8 mouse cellular contexts compared by ENCODE assay signal in the genomic region with DNA sequence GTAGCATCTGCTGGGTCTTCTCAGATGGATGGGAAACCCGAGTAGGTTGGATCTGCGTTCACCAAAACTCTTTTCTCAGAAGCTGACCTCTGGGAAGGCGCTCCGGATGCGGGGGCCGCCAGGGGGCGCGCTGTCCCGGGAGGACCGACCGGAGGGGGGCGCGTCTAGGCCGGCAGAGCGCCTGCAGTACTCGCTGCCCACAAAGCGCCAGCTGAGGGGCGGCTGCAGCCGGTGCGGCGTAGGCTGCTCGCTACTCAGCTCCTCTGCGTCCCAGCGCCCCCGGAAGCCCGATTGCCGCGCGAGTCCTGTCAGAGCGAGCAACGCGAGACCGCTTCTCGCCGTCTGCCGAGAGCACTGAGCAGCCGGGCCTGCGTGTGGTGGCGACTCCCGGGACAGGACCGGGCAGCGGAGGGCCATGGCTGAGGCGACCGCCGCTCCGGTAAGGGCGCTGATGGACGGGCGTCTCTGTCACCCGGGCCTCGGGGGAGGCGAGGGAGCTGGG. TPM values are rescaled to one million over a fixed set of nuclear protein-coding genes. Genes with fewer than 3 reads are reported as not detected.
DNase-seq lines count a peak whose midpoint lies in the region; ATAC-seq and TF ChIP-seq lines count a peak whose summit lies in the region.

TSS of gene Zfp398 (plus strand) at position 180 of the 502 bp plus-strand sequence.

- peak within 1 kb of the TSS; percentile 66 for H3K4me2 ChIP-seq in embryonic facial prominence, embryonic 14.5 days (ENCODE audit: low read depth, low read length)
- H3K4me2 ChIP-seq in limb, embryonic 13.5 days (replicated peaks): peak within 1 kb of the TSS; percentile 78
- H3K4me2 ChIP-seq in midbrain, embryonic 15.5 days: peak within 1 kb of the TSS; percentile 52

- no peaks in the 10 kb centered on the region for H3K9me3 ChIP-seq in embryonic facial prominence, embryonic 14.5 days (ENCODE audit: control insufficient read depth, low read length)
- H3K9me3 ChIP-seq in limb, embryonic 13.5 days: no peaks in the 10 kb centered on the region
- H3K9me3 ChIP-seq in midbrain, embryonic 15.5 days: no peaks in the 10 kb centered on the region

- H3K9ac ChIP-seq in embryonic facial prominence, embryonic 14.5 days (ENCODE audit: low read depth, low read length): peak within 1 kb of the TSS; percentile 90
- H3K9ac ChIP-seq in limb, embryonic 13.5 days: peak within 1 kb of the TSS; percentile 96
- peak within 1 kb of the TSS; percentile 92 for H3K9ac ChIP-seq in midbrain, embryonic 15.5 days

- H3K4me1 ChIP-seq in bone marrow, adult 2 months (ENCODE audit: control insufficient read depth, insufficient read depth, low read length): no peaks in the 10 kb centered on the region; the same call in 1 of the 2 replicates
- 0 out of 2 replicates have a peak, but pooled peaks cover 3% of the 10 kb centered on the region for H3K4me1 ChIP-seq in embryonic facial prominence, embryonic 14.5 days (ENCODE audit: control insufficient read depth, insufficient read depth, low read length)
- peaks cover 15% of the 10 kb centered on the region; the same call in 1 of the 2 replicates for H3K4me1 ChIP-seq in limb, embryonic 13.5 days
- H3K4me1 ChIP-seq in midbrain, embryonic 15.5 days: peaks cover 12% of the 10 kb centered on the region

- no peaks in the 10 kb centered on the region for H3K27me3 ChIP-seq in embryonic facial prominence, embryonic 14.5 days (replicated peaks; ENCODE audit: control insufficient read depth, insufficient read depth, low read length)
- H3K27me3 ChIP-seq in limb, embryonic 13.5 days: no peaks in the 10 kb centered on the region
- no peaks in the 10 kb centered on the region for H3K27me3 ChIP-seq in midbrain, embryonic 15.5 days (replicated peaks)

- TF ChIP-seq CTCF in bone marrow, adult 2 months (IDR thresholded peaks at IDR 0.05; ENCODE audit: control insufficient read depth, insufficient read depth, low read length): peak; percentile 85

- peak; percentile 97 for ATAC-seq in embryonic facial prominence, embryonic 14.5 days (ENCODE audit: low read depth)
- ATAC-seq in limb, embryonic 13.5 days (ENCODE audit: low FRiP score, low read depth): peak; percentile 96
- peak; percentile 95 for ATAC-seq in midbrain, embryonic 15.5 days (replicated peaks)

- WGBS in bone marrow, adult 2 months: under 1% methylated on average over 52 of the region's 52 CpGs
- WGBS in embryonic facial prominence, embryonic 14.5 days: under 1% methylated on average over 36 of the region's 52 CpGs
- WGBS in limb, embryonic 13.5 days: under 1% methylated on average over 52 of the region's 52 CpGs
- WGBS in midbrain, embryonic 15.5 days: under 1% methylated on average over 51 of the region's 52 CpGs

- peak within 1 kb of the TSS; percentile 95 for H3K4me3 ChIP-seq in bone marrow, adult 2 months (replicated peaks; ENCODE audit: control insufficient read depth, low read depth, low read length)
- H3K4me3 ChIP-seq in embryonic facial prominence, embryonic 14.5 days (ENCODE audit: low read depth, low read length): peak within 1 kb of the TSS; percentile 88
- peak within 1 kb of the TSS; percentile 97 for H3K4me3 ChIP-seq in limb, embryonic 13.5 days
- peak within 1 kb of the TSS; percentile 98 for H3K4me3 ChIP-seq in midbrain, embryonic 15.5 days

- TF ChIP-seq POLR2A in bone marrow, adult 2 months (IDR thresholded peaks at IDR 0.05; ENCODE audit: borderline replicate concordance, control insufficient read depth, low read depth, low read length): peak; percentile 64; the same call in 1 of the 2 replicates

- DNase-seq in A20 (ENCODE audit: low read depth, low spot score): peak; percentile 95
- DNase-seq in embryonic facial prominence, embryonic 14.5 days (ENCODE audit: low spot score): peak; percentile 97
- DNase-seq in heart, adult 8-10 months (ENCODE audit: low spot score): peak; percentile 92
- DNase-seq in kidney, adult 9 months: peak; percentile 96
- DNase-seq in spleen, adult 18-20 months: peak; percentile 91 to 98

- H3K36me3 ChIP-seq in embryonic facial prominence, embryonic 14.5 days (ENCODE audit: control insufficient read depth, insufficient read depth, low read length): 0 out of 2 replicates have a peak, but pooled peaks cover 5% of the 10 kb centered on the region
- H3K36me3 ChIP-seq in limb, embryonic 13.5 days: peaks cover 7% of the 10 kb centered on the region
- H3K36me3 ChIP-seq in midbrain, embryonic 15.5 days (replicated peaks): no peaks in the 10 kb centered on the region

- H3K27ac ChIP-seq in bone marrow, adult 2 months (ENCODE audit: control insufficient read depth, insufficient read depth, low read depth, low read length, poor library complexity): peak within 1 kb of the TSS; percentile 96
- H3K27ac ChIP-seq in embryonic facial prominence, embryonic 14.5 days (replicated peaks; ENCODE audit: low read depth, low read length): peak within 1 kb of the TSS; percentile 91
- peak within 1 kb of the TSS; percentile 92 for H3K27ac ChIP-seq in limb, embryonic 13.5 days
- H3K27ac ChIP-seq in midbrain, embryonic 15.5 days: peak within 1 kb of the TSS; percentile 98

RNA-seq across cellular contexts. Expression of gene Zfp398, which starts in this region (rescaled TPM):
- polyA plus RNA-seq in bone marrow, adult 2 months (2011; ENCODE audit: insufficient read depth, insufficient read length, low replicate concordance, missing spikeins): 2.3 and 5.7 TPM in 2 replicates
- polyA plus RNA-seq in embryonic facial prominence, embryonic 14.5 days (2014; fragmentation: Nextera tagmentation; extraction: Ambion mirVana): 8.0 and 8.1 TPM in 2 replicates
- total RNA-seq in heart, adult 8-10 months (2022): 1 to 10 TPM; 5.9 to 8.4 (median 6.9) TPM
- 12.4 and 12.6 TPM in 2 replicates for polyA plus RNA-seq in limb, embryonic 13.5 days (2015; fragmentation: Nextera tagmentation; extraction: Ambion mirVana)
- polyA plus RNA-seq in midbrain, embryonic 15.5 days (2015; fragmentation: Nextera tagmentation; extraction: Ambion mirVana): 20.9 and 22.5 TPM in 2 replicates

Comparison
In these comparisons a context has a peak if more than half of its experiments do, and no peak if none do; other contexts are left out.
1. Peak in every context shown above with its lines: DNase-seq, ATAC-seq, H3K4me3 ChIP-seq and H3K27ac ChIP-seq.